In the genomic region with DNA sequence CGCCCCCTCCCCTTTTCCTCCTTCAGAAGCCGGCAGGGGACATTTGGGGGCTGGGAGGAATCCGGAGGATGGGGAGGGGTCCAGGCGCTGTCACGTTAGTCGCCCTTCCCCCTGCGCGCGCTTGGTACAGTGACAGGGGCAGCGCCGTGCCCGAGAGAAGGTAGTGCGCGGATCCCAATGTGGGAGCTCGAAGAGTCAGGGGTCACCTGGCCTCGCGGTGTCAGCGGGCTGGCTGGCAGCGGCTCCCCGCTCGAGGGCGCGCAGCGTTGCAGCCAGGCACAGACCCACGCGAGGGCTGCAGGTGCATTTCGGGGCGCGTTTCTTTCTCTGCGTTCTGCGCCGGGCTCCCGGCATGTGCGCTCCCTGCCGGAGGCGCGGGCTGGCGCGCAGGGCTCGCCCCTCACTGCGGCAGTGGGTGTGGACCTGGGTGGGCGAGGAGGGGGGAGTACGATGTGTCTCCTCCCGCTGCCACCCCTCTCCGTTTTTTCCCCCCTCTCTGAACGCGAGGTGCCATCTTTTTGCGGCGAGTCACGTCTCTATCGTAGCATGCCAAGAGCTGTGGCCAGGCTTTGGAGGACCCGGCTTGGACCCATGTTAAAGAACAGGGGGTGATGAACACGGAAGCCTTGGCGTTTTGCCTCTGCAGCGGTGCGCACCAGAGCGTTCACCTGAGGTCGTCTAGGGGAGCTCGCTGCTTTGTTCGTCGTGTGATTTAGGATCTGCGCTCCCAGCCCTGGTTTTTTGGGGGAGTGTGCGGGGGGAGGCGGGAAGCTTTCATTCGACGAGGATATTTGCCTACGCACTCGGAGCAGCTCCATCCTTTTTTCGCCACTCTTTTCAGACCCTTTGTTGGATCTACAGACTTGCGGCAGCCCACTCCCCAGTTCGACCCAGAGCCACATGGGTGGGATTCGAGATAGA, we compare ENCODE assay signal across 9 mouse cellular contexts. TPM values are rescaled to one million over a fixed set of nuclear protein-coding genes. Genes with fewer than 3 reads are reported as not detected.
DNase-seq lines count a peak whose midpoint lies in the region; ATAC-seq and TF ChIP-seq lines count a peak whose summit lies in the region.
"Had no signal": no experiment of that assay in that cellular context is flagged by ENCODE, and none has a peak within 500 bp of the region (broad histone marks: within the 10 kb centered on the region; RNA-seq: fewer than 3 reads in every experiment).

No protein-coding gene starts in this region.

- H3K9ac ChIP-seq in ES-E14 (ENCODE audit: insufficient read depth, low read depth, low read length, poor library complexity, severe bottlenecking), result peak overlapping the region; percentile 1; the same call in 1 of the 2 replicates
- peak overlapping the region; percentile 34; the same call in 1 of the 2 replicates for H3K9ac ChIP-seq in lung, postnatal 0 days (replicated peaks; ENCODE audit: low read depth)

- peaks cover 3% of the 10 kb centered on the region in 2 experiments; a peak in 1 of 4 replicates for H3K4me1 ChIP-seq in ES-E14 (ENCODE audit: control insufficient read depth in 2 of 2, insufficient read depth in 2 of 2, low read length in 2 of 2, poor library complexity in 1 of 2)
- H3K4me1 ChIP-seq in forebrain, embryonic 10.5 days, result peaks cover 54% of the 10 kb centered on the region
- H3K4me1 ChIP-seq in hindbrain, embryonic 10.5 days (replicated peaks), result peaks cover 58% of the 10 kb centered on the region
- H3K4me1 ChIP-seq in lung, postnatal 0 days (ENCODE audit: insufficient read depth, low read depth, low read length), result peaks cover 10% of the 10 kb centered on the region; the same call in 1 of the 2 replicates

- H3K36me3 ChIP-seq in ES-E14 (ENCODE audit: control insufficient read depth, insufficient read depth, low read length, poor library complexity, severe bottlenecking), result no peaks in the 10 kb centered on the region
- H3K36me3 ChIP-seq in forebrain, embryonic 10.5 days (replicated peaks), result no peaks in the 10 kb centered on the region
- H3K36me3 ChIP-seq in hindbrain, embryonic 10.5 days, result no peaks in the 10 kb centered on the region
- no peaks in the 10 kb centered on the region for H3K36me3 ChIP-seq in lung, postnatal 0 days (ENCODE audit: insufficient read depth, low read length)

- H3K27ac ChIP-seq in ES-E14 (ENCODE audit: insufficient read depth, low read depth, low read length, poor library complexity, severe bottlenecking), result no peak overlapping the region
- peak overlapping the region; percentile 52; the same call in 1 of the 2 replicates for H3K27ac ChIP-seq in forebrain, embryonic 10.5 days
- H3K27ac ChIP-seq in hindbrain, embryonic 10.5 days, result peak overlapping the region; percentile 91
- H3K27ac ChIP-seq in lung, postnatal 0 days (ENCODE audit: low read length), result no peak overlapping the region

- 1% methylated on average over 72 of the region's 72 CpGs for WGBS in forebrain, embryonic 10.5 days
- under 1% methylated on average over 72 of the region's 72 CpGs for WGBS in hindbrain, embryonic 10.5 days
- WGBS in lung, postnatal 0 days, result under 1% methylated on average over 52 of the region's 72 CpGs

- no peaks in the 10 kb centered on the region for H3K9me3 ChIP-seq in ES-E14 (ENCODE audit: control insufficient read depth, insufficient read depth, low read depth, low read length)
- H3K9me3 ChIP-seq in forebrain, embryonic 10.5 days, result no peaks in the 10 kb centered on the region
- H3K9me3 ChIP-seq in hindbrain, embryonic 10.5 days, result no peaks in the 10 kb centered on the region
- no peaks in the 10 kb centered on the region for H3K9me3 ChIP-seq in lung, postnatal 0 days (ENCODE audit: low read length)

- in situ Hi-C loops in ES-E14 (cut with MboI; ENCODE audit: low sequenced_read_pairs in 2 of 2, unreplicated experiment in 2 of 2), result no loop called here

- TF ChIP-seq CTCF in lung, postnatal 0 days (IDR thresholded peaks at IDR 0.05), result peak; percentile 42

- H3K4me2 ChIP-seq in lung, postnatal 0 days (replicated peaks; ENCODE audit: low read depth, low read length), result peak overlapping the region; percentile 96

- peak overlapping the region; percentile 66 to 76 for H3K4me3 ChIP-seq in ES-E14 (ENCODE audit: insufficient read depth in 1 of 2, low read depth in 1 of 2, low read length in 2 of 2, poor library complexity in 1 of 2, severe bottlenecking in 1 of 2)
- peak overlapping the region; percentile 61 for H3K4me3 ChIP-seq in forebrain, embryonic 10.5 days
- H3K4me3 ChIP-seq in hindbrain, embryonic 10.5 days, result peak overlapping the region; percentile 73
- H3K4me3 ChIP-seq in lung, postnatal 0 days (ENCODE audit: low read depth, low read length), result peak overlapping the region; percentile 67

- no peak for TF ChIP-seq EP300 in lung, postnatal 0 days (IDR thresholded peaks at IDR 0.05)

- no peak for ATAC-seq in lung, postnatal 0 days

- H3K27me3 ChIP-seq in forebrain, embryonic 10.5 days (ENCODE audit: poor library complexity, severe bottlenecking), result peaks cover 81% of the 10 kb centered on the region
- peaks cover 79% of the 10 kb centered on the region for H3K27me3 ChIP-seq in hindbrain, embryonic 10.5 days (ENCODE audit: insufficient read depth, poor library complexity, severe bottlenecking)
- peaks cover 22% of the 10 kb centered on the region for H3K27me3 ChIP-seq in lung, postnatal 0 days (replicated peaks; ENCODE audit: insufficient read depth, low read length)

- no peak for DNase-seq in ES-E14 (ENCODE audit: low read depth, low spot score)
- DNase-seq in brain, adult 2 months (ENCODE audit: low read depth, low spot score), result peak; percentile 83
- peak; percentile 42 for DNase-seq in forebrain, embryonic 10.5 days (ENCODE audit: extremely low spot score, low spot score)
- DNase-seq in hindbrain, embryonic 10.5 days (ENCODE audit: low spot score), result peak; percentile 53
- DNase-seq in layer of hippocampus, adult 9-11 months, result peak; percentile 74
- peak; percentile 38 for DNase-seq in lung, postnatal 0 days (ENCODE audit: low spot score)
- DNase-seq in right cerebral cortex, postnatal 25 days, result peak; percentile 77
- no peak for DNase-seq in c-Kit-positive CD71-positive TER-119-positive erythroid progenitor cells, embryonic 14.5 days (ENCODE audit: low spot score)

TF ChIP-seq in ES-E14, 5 proteins besides CTCF, POLR2A, EP300 and RAD21:
- TF ChIP-seq ZC3H11A (IDR thresholded peaks at IDR 0.05; ENCODE audit: borderline replicate concordance, low read depth, low read length), result no peak
- TF ChIP-seq CHD2 (IDR thresholded peaks at IDR 0.05; ENCODE audit: low read depth, low read length), result no peak
- TF ChIP-seq ZNF384 (IDR thresholded peaks at IDR 0.05; ENCODE audit: low read depth, low read length), result no peak
- TF ChIP-seq HCFC1 (IDR thresholded peaks at IDR 0.05; ENCODE audit: borderline replicate concordance, insufficient read depth, low read length), result no peak; the same call in 1 of the 2 replicates
- TF ChIP-seq MAFK (IDR thresholded peaks at IDR 0.05; ENCODE audit: insufficient read depth, low read depth, low read length), result no peak

RNA-seq across cellular contexts. Expression of a gene that starts 1.2 kb away (rescaled TPM):
- total RNA-seq in ES-E14 (2012; rRNA removed), result 8.8 and 9.7 TPM in 2 replicates
- 2.9 and 8.1 TPM in 2 replicates for polyA plus RNA-seq in forebrain, embryonic 10.5 days (2016; fragmentation: Nextera tagmentation; extraction: Ambion mirVana)
- 23.3 and 67.7 TPM in 2 replicates for polyA plus RNA-seq in hindbrain, embryonic 10.5 days (2016; fragmentation: Nextera tagmentation; extraction: Ambion mirVana)
- 15.9 and 23.3 TPM in 2 replicates for polyA plus RNA-seq in lung, postnatal 0 days (2015; fragmentation: Nextera tagmentation; extraction: Ambion mirVana)
- total RNA-seq: common myeloid progenitor, adult 5-6 weeks had no signal

RNA-seq across cellular contexts. Expression of a gene that starts 46.3 kb away (rescaled TPM):
- total RNA-seq in ES-E14 (2012; rRNA removed), result not detected in 2 replicates
- polyA plus RNA-seq in forebrain, embryonic 10.5 days (2016; fragmentation: Nextera tagmentation; extraction: Ambion mirVana), result not detected in 2 replicates
- not detected in 2 replicates for polyA plus RNA-seq in hindbrain, embryonic 10.5 days (2016; fragmentation: Nextera tagmentation; extraction: Ambion mirVana)
- polyA plus RNA-seq in lung, postnatal 0 days (2015; fragmentation: Nextera tagmentation; extraction: Ambion mirVana), result not detected in 2 replicates
- total RNA-seq: common myeloid progenitor, adult 5-6 weeks had no signal

Comparison
In these comparisons a context has a peak if more than half of its experiments do, and no peak if none do; other contexts are left out.
1. DNase-seq: peak in brain, adult 2 months (single experiment), forebrain, embryonic 10.5 days (single experiment), hindbrain, embryonic 10.5 days (single experiment), layer of hippocampus, adult 9-11 months (single experiment), lung, postnatal 0 days (single experiment) and right cerebral cortex, postnatal 25 days (single experiment); none in ES-E14 (single experiment) and c-Kit-positive CD71-positive TER-119-positive erythroid progenitor cells, embryonic 14.5 days (single experiment).
2. H3K27ac ChIP-seq: peak in forebrain, embryonic 10.5 days (single experiment) and hindbrain, embryonic 10.5 days (single experiment); none in ES-E14 (single experiment) and lung, postnatal 0 days (single experiment).
3. Peak in every context shown above with its lines, with median percentiles within 50 percentile points of each other: H3K4me3 ChIP-seq.